Mouse (Mus musculus): Measurements from ENCODE around the gene Fam24a. TPM values are rescaled to one million over a fixed set of nuclear protein-coding genes. Genes with fewer than 3 reads are reported as not detected.
A peak's percentile ranks its signal among the peaks of the same experiment; 100 is the strongest.

Fam24a gene
- total and polyA plus RNA-seq, 2 experiments from 2014 or later: not detected

GRCm38 (mm10) chr7:131318340-131318739, 15.3 kb upstream of the Fam24a start:
- WGBS: 44% methylated on average over 5 of the region's 7 CpGs
- H3K4me1 ChIP-seq (ENCODE audit: control insufficient read depth, insufficient read depth): peaks cover 6% of the 10 kb centered on the region; the same call in 1 of the 2 replicates
- no peaks in the 10 kb centered on the region for H3K27me3 ChIP-seq (ENCODE audit: control insufficient read depth, insufficient read depth, low read length)
- H3K9me3 ChIP-seq (replicated peaks; ENCODE audit: control insufficient read depth, low read length): no peaks in the 10 kb centered on the region
- ATAC-seq (ENCODE audit: insufficient read depth, low read depth) (no peak), DNase-seq (ENCODE audit: low spot score) (peak; percentile 32)
- H3K9ac ChIP-seq (replicated peaks; ENCODE audit: low read depth, low read length): no peak overlapping the region
- peak overlapping the region; percentile 13; the same call in 1 of the 2 replicates for H3K4me2 ChIP-seq (ENCODE audit: low read depth, low read length)
- no peaks in the 10 kb centered on the region for H3K36me3 ChIP-seq (replicated peaks; ENCODE audit: control insufficient read depth, insufficient read depth, low read length)
- TF ChIP-seq CTCF (IDR thresholded peaks at IDR 0.05; ENCODE audit: low read depth) (no peak), EP300 (IDR thresholded peaks at IDR 0.05; ENCODE audit: low read depth) (no peak)
- H3K27ac ChIP-seq (ENCODE audit: low read depth): no peak overlapping the region
- no peak overlapping the region for H3K4me3 ChIP-seq (ENCODE audit: low read depth, low read length)

GRCm38 (mm10) chr7:131322192-131322591, 11.5 kb upstream of the Fam24a start, which contains the start of gene Cuzd1:
Gene Cuzd1, minus strand, starts transcription at chr7:131322292.
- 67% methylated on average over 2 of the region's 2 CpGs for WGBS
- ATAC-seq (ENCODE audit: insufficient read depth, low read depth): no peak
- no peaks in the 10 kb centered on the region for H3K9me3 ChIP-seq (replicated peaks; ENCODE audit: control insufficient read depth, low read length)

GRCm38 (mm10) chr7:131327054-131327453, 6.6 kb upstream of the Fam24a start:
- no peaks in the 10 kb centered on the region for H3K9me3 ChIP-seq (replicated peaks; ENCODE audit: control insufficient read depth, low read length)
- no peaks in the 10 kb centered on the region for H3K27me3 ChIP-seq (ENCODE audit: control insufficient read depth, insufficient read depth, low read length)
- WGBS: 84% methylated on average over 5 of the region's 5 CpGs
- H3K4me3 ChIP-seq (ENCODE audit: low read depth, low read length): no peak overlapping the region
- ATAC-seq (ENCODE audit: insufficient read depth, low read depth) (no peak), DNase-seq (ENCODE audit: low spot score) (no peak)
- TF ChIP-seq EP300 (IDR thresholded peaks at IDR 0.05; ENCODE audit: low read depth) (no peak), CTCF (IDR thresholded peaks at IDR 0.05; ENCODE audit: low read depth) (peak; percentile 8; the same call in 1 of the 2 replicates)
- no peak overlapping the region for H3K9ac ChIP-seq (replicated peaks; ENCODE audit: low read depth, low read length)
- H3K36me3 ChIP-seq (replicated peaks; ENCODE audit: control insufficient read depth, insufficient read depth, low read length): no peaks in the 10 kb centered on the region
- H3K4me1 ChIP-seq (ENCODE audit: control insufficient read depth, insufficient read depth): no peaks in the 10 kb centered on the region
- H3K4me2 ChIP-seq (ENCODE audit: low read depth, low read length): no peak overlapping the region
- no peak overlapping the region for H3K27ac ChIP-seq (ENCODE audit: low read depth)

More at GRCm38 (mm10) chr7:131322192-131322591, 11.5 kb upstream of the Fam24a start, which contains the start of gene Cuzd1:
- no peak within 1 kb of the TSS for H3K4me3 ChIP-seq (ENCODE audit: low read depth, low read length)
- no peak within 1 kb of the TSS for H3K4me2 ChIP-seq (ENCODE audit: low read depth, low read length)
- H3K36me3 ChIP-seq (replicated peaks; ENCODE audit: control insufficient read depth, insufficient read depth, low read length): no peaks in the 10 kb centered on the region
- H3K4me1 ChIP-seq (ENCODE audit: control insufficient read depth, insufficient read depth): peaks cover 6% of the 10 kb centered on the region; the same call in 1 of the 2 replicates
- TF ChIP-seq CTCF (IDR thresholded peaks at IDR 0.05; ENCODE audit: low read depth): no peak
- TF ChIP-seq EP300 (IDR thresholded peaks at IDR 0.05; ENCODE audit: low read depth): no peak
- H3K27ac ChIP-seq (ENCODE audit: low read depth): no peak within 1 kb of the TSS
- no peaks in the 10 kb centered on the region for H3K27me3 ChIP-seq (ENCODE audit: control insufficient read depth, insufficient read depth, low read length)
- H3K9ac ChIP-seq (replicated peaks; ENCODE audit: low read depth, low read length): no peak within 1 kb of the TSS
- DNase-seq (ENCODE audit: low spot score): no peak

- WGBS: 91% methylated on average over 5 of the region's 5 CpGs
- no peak within 1 kb of the TSS for H3K9ac ChIP-seq (replicated peaks; ENCODE audit: low read depth, low read length)
- H3K4me1 ChIP-seq (ENCODE audit: control insufficient read depth, insufficient read depth): no peaks in the 10 kb centered on the region
- no peak for ATAC-seq (ENCODE audit: insufficient read depth, low read depth)
- H3K27ac ChIP-seq (ENCODE audit: low read depth): no peak within 1 kb of the TSS
- H3K9me3 ChIP-seq (replicated peaks; ENCODE audit: control insufficient read depth, low read length): no peaks in the 10 kb centered on the region
- H3K36me3 ChIP-seq (replicated peaks; ENCODE audit: control insufficient read depth, insufficient read depth, low read length): no peaks in the 10 kb centered on the region
- no peak within 1 kb of the TSS for H3K4me3 ChIP-seq (ENCODE audit: low read depth, low read length)
- DNase-seq (ENCODE audit: low spot score): no peak
- H3K4me2 ChIP-seq (ENCODE audit: low read depth, low read length): no peak within 1 kb of the TSS
- TF ChIP-seq CTCF (IDR thresholded peaks at IDR 0.05; ENCODE audit: low read depth): no peak
- no peak for TF ChIP-seq EP300 (IDR thresholded peaks at IDR 0.05; ENCODE audit: low read depth)
- H3K27me3 ChIP-seq (ENCODE audit: control insufficient read depth, insufficient read depth, low read length): no peaks in the 10 kb centered on the region
These were observed 4.2 kb upstream of the Fam24a start, which contains the start of gene Fam24b for GRCm38 (mm10) chr7:131329416-131329815. Gene Fam24b, minus strand, starts transcription at chr7:131329516.

- H3K9ac ChIP-seq (replicated peaks; ENCODE audit: low read depth, low read length): no peak overlapping the region
- no peaks in the 10 kb centered on the region for H3K27me3 ChIP-seq (ENCODE audit: control insufficient read depth, insufficient read depth, low read length)
- WGBS: 55% methylated on average over 2 of the region's 2 CpGs
- H3K4me3 ChIP-seq (ENCODE audit: low read depth, low read length): no peak overlapping the region
- DNase-seq (ENCODE audit: low spot score): no peak
- H3K4me2 ChIP-seq (ENCODE audit: low read depth, low read length): no peak overlapping the region
- H3K9me3 ChIP-seq (replicated peaks; ENCODE audit: control insufficient read depth, low read length): no peaks in the 10 kb centered on the region
- no peak for TF ChIP-seq EP300 (IDR thresholded peaks at IDR 0.05; ENCODE audit: low read depth)
- TF ChIP-seq CTCF (IDR thresholded peaks at IDR 0.05; ENCODE audit: low read depth): no peak
- H3K4me1 ChIP-seq (ENCODE audit: control insufficient read depth, insufficient read depth): no peaks in the 10 kb centered on the region
- H3K27ac ChIP-seq (ENCODE audit: low read depth): no peak overlapping the region
- no peak for ATAC-seq (ENCODE audit: insufficient read depth, low read depth)
- H3K36me3 ChIP-seq (replicated peaks; ENCODE audit: control insufficient read depth, insufficient read depth, low read length): no peaks in the 10 kb centered on the region
These were observed 2.0 kb upstream of the Fam24a start for GRCm38 (mm10) chr7:131331688-131332087.

GRCm38 (mm10) chr7:131337502-131338068, 3.9 kb downstream of the Fam24a start:
- Histone ChIP-seq H3K9ac (replicated peaks; ENCODE audit: low read depth, low read length) (no peak overlapping the region), H3K27me3 (ENCODE audit: control insufficient read depth, insufficient read depth, low read length) (no peaks in the 10 kb centered on the region), H3K27ac (ENCODE audit: low read depth) (no peak overlapping the region), H3K4me1 (ENCODE audit: control insufficient read depth, insufficient read depth) (no peaks in the 10 kb centered on the region), H3K4me2 (ENCODE audit: low read depth, low read length) (no peak overlapping the region), H3K36me3 (replicated peaks; ENCODE audit: control insufficient read depth, insufficient read depth, low read length) (peaks cover 26% of the 10 kb centered on the region), H3K4me3 (ENCODE audit: low read depth, low read length) (no peak overlapping the region), H3K9me3 (replicated peaks; ENCODE audit: control insufficient read depth, low read length) (no peaks in the 10 kb centered on the region)
- TF ChIP-seq CTCF (IDR thresholded peaks at IDR 0.05; ENCODE audit: low read depth) (no peak), EP300 (IDR thresholded peaks at IDR 0.05; ENCODE audit: low read depth) (no peak)
- 63% methylated on average over 8 of the region's 8 CpGs for WGBS
- no peak for ATAC-seq (ENCODE audit: insufficient read depth, low read depth)
- DNase-seq (ENCODE audit: low spot score): no peak

Data from heart, postnatal 0 days (tissue).